Mouse (Mus musculus): Measurements from ENCODE around the gene Zfp786. TPM values are rescaled to one million over a fixed set of nuclear protein-coding genes. Genes with fewer than 3 reads are reported as not detected.
A peak's percentile ranks its signal among the peaks of the same experiment; 100 is the strongest.

Gene Zfp786
- polyA plus RNA-seq, 1 experiment from 2014 or later, result 12.7 TPM

DNA sequence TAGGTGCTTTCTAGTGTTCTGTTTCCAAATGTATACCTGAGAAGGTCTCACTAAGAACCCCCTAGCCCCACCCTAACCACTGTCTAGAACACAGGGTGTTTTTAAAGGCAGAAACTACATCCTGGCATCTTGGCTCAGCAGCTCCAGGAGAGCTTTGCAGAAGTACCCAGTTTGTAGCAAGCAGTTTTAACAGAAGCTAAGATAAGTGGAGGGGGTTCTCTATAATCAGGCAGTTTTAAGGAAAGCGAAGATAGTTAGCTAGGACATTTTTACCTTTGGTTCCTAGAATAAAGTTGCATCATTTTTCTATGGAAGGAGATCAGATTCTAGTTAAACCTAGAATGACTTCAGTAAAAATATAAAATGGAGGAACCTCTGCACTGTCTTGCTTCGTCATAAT is 11.2 kb upstream of the Zfp786 start:
- H3K9ac ChIP-seq, result no peak overlapping the region
- no peak overlapping the region for H3K4me2 ChIP-seq (replicated peaks)
- no peak for ATAC-seq (ENCODE audit: low FRiP score)
- H3K27ac ChIP-seq, result no peak overlapping the region
- no peaks in the 10 kb centered on the region for H3K9me3 ChIP-seq (replicated peaks)
- 97% methylated on average over 2 of the region's 2 CpGs for WGBS
- peaks cover 11% of the 10 kb centered on the region for H3K36me3 ChIP-seq
- no peak overlapping the region for H3K4me3 ChIP-seq
- H3K27me3 ChIP-seq, result no peaks in the 10 kb centered on the region
- peaks cover 3% of the 10 kb centered on the region; the same call in 1 of the 2 replicates for H3K4me1 ChIP-seq

DNA sequence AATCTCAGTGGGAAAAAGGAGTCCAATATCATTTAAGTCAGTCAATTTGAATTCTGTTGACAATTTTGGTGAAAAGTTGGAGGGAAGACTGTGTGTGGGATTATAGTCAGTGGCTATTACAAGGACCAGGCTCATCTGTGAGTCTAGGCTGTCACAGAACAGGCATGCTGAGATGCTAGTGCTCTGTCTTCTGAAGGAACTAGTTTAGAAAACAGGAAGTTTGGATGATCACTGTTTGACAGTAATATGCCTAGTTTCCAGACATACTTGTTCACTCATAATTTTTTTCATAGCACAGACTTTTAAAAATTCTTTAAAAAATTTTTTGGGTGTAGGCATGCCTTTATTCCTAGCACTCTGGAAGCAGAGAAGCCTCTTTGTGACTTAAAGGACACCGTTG is 10.4 kb upstream of the Zfp786 start:
- no peak overlapping the region for H3K9ac ChIP-seq
- no peak overlapping the region for H3K27ac ChIP-seq
- H3K4me2 ChIP-seq (replicated peaks), result no peak overlapping the region
- peaks cover 5% of the 10 kb centered on the region; the same call in 1 of the 2 replicates for H3K4me1 ChIP-seq
- H3K4me3 ChIP-seq, result no peak overlapping the region
- no peak for ATAC-seq (ENCODE audit: low FRiP score)
- peaks cover 6% of the 10 kb centered on the region; the same call in 1 of the 2 replicates for H3K36me3 ChIP-seq
- 94% methylated on average over 1 of the region's 1 CpGs for WGBS
- H3K27me3 ChIP-seq, result no peaks in the 10 kb centered on the region
- no peaks in the 10 kb centered on the region for H3K9me3 ChIP-seq (replicated peaks)

DNA sequence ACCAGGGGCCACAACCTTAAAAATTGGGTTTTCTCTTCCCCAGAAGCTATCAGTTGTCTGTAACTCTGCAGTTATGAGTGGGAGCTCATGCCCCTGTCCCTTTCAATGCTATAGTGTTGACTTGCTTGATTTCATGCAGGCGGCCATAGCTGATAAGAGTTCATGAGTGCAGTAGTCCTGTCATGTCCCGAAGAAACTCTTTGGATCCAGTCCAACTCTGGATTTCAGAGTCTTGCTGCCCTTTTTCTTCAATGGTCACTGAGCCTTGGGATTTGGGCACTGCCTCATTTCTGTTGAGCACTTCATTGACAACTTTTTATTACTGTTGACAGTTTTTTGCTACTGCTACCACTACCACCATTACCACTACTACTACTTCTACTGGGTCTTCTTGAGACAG is 7.0 kb upstream of the Zfp786 start:
- peaks cover 5% of the 10 kb centered on the region; the same call in 1 of the 2 replicates for H3K4me1 ChIP-seq
- H3K4me2 ChIP-seq (replicated peaks), result no peak overlapping the region
- no peak overlapping the region for H3K27ac ChIP-seq
- H3K4me3 ChIP-seq, result no peak overlapping the region
- peaks cover 2% of the 10 kb centered on the region; the same call in 1 of the 2 replicates for H3K36me3 ChIP-seq
- no peaks in the 10 kb centered on the region for H3K9me3 ChIP-seq (replicated peaks)
- no peak overlapping the region for H3K9ac ChIP-seq
- no peak for ATAC-seq (ENCODE audit: low FRiP score)
- no peaks in the 10 kb centered on the region for H3K27me3 ChIP-seq
- WGBS, result 78% methylated on average over 2 of the region's 2 CpGs

DNA sequence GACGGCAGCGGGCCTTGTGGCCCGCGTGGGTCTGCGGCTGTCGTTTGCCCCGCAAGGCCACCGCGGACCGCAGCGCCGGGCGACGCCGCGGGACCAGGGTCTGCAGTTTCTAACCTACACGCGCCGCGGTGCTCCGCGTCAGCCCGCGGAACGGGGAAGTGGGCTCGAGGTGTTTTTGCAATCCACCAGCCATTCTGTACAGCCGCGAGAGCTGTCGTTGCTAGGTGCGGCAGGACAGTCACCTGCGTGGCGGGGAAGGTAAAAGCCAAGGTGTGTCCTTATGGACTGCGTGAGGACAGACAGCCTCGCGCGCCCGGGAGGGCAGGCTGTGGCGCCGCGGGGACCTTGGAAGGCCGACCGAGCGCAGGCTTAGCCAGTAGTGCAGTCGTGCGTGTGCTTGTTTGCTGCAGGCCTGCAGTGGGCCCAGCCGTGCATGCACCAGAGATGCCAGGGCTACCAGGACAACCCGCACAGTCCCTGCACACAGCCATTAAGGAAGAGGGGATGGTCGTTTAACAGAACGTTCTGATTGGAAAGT is 5.4 kb upstream of the Zfp786 start:
- peak overlapping the region; percentile 92 for H3K4me3 ChIP-seq
- H3K36me3 ChIP-seq, result no peaks in the 10 kb centered on the region; the same call in 1 of the 2 replicates
- H3K4me2 ChIP-seq (replicated peaks), result peak overlapping the region; percentile 61
- under 1% methylated on average over 49 of the region's 49 CpGs for WGBS
- no peaks in the 10 kb centered on the region for H3K9me3 ChIP-seq (replicated peaks)
- H3K27ac ChIP-seq, result peak overlapping the region; percentile 96
- H3K4me1 ChIP-seq, result peaks cover 5% of the 10 kb centered on the region; the same call in 1 of the 2 replicates
- peak; percentile 91 for ATAC-seq (ENCODE audit: low FRiP score)
- no peaks in the 10 kb centered on the region for H3K27me3 ChIP-seq
- peak overlapping the region; percentile 91 for H3K9ac ChIP-seq

DNA sequence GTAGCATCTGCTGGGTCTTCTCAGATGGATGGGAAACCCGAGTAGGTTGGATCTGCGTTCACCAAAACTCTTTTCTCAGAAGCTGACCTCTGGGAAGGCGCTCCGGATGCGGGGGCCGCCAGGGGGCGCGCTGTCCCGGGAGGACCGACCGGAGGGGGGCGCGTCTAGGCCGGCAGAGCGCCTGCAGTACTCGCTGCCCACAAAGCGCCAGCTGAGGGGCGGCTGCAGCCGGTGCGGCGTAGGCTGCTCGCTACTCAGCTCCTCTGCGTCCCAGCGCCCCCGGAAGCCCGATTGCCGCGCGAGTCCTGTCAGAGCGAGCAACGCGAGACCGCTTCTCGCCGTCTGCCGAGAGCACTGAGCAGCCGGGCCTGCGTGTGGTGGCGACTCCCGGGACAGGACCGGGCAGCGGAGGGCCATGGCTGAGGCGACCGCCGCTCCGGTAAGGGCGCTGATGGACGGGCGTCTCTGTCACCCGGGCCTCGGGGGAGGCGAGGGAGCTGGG is 4.9 kb upstream of the Zfp786 start, which contains the start of gene Zfp398:
Gene Zfp398 (plus strand): TSS at position 180 of the 502 bp plus-strand sequence.
- no peaks in the 10 kb centered on the region; the same call in 1 of the 2 replicates for H3K36me3 ChIP-seq
- peak within 1 kb of the TSS; percentile 92 for H3K4me3 ChIP-seq
- H3K27me3 ChIP-seq, result no peaks in the 10 kb centered on the region
- peak within 1 kb of the TSS; percentile 91 for H3K9ac ChIP-seq
- peak; percentile 93 for ATAC-seq (ENCODE audit: low FRiP score)
- peak within 1 kb of the TSS; percentile 61 for H3K4me2 ChIP-seq (replicated peaks)
- peaks cover 8% of the 10 kb centered on the region; the same call in 1 of the 2 replicates for H3K4me1 ChIP-seq
- WGBS, result under 1% methylated on average over 44 of the region's 52 CpGs
- peak within 1 kb of the TSS; percentile 96 for H3K27ac ChIP-seq
- no peaks in the 10 kb centered on the region for H3K9me3 ChIP-seq (replicated peaks)

DNA sequence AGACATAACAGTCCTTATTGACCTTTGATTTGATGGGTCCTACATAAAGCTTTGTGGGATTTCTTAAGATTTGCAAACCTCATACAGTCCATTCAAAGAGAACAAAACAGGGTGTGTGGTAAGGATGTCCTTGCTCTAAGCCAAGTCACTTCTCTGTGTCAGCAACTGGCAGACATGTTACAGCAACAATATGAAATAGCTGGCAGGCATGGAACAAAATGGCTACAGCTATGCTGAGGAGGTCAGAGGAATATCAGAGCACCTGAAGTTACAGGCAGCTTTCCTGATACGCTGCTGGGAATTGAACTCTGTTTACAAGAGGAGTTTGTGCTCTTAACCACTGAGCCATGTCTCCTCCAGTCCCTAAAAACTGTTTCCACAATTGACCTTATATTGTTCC is 1.6 kb upstream of the Zfp786 start:
- 100% methylated on average over 1 of the region's 1 CpGs for WGBS
- H3K27ac ChIP-seq, result no peak overlapping the region
- H3K9ac ChIP-seq, result no peak overlapping the region
- no peak overlapping the region for H3K4me3 ChIP-seq
- no peak for ATAC-seq (ENCODE audit: low FRiP score)
- peaks cover 13% of the 10 kb centered on the region; the same call in 1 of the 2 replicates for H3K4me1 ChIP-seq
- no peaks in the 10 kb centered on the region for H3K27me3 ChIP-seq
- H3K4me2 ChIP-seq (replicated peaks), result no peak overlapping the region
- no peaks in the 10 kb centered on the region for H3K9me3 ChIP-seq (replicated peaks)
- H3K36me3 ChIP-seq, result no peaks in the 10 kb centered on the region

DNA sequence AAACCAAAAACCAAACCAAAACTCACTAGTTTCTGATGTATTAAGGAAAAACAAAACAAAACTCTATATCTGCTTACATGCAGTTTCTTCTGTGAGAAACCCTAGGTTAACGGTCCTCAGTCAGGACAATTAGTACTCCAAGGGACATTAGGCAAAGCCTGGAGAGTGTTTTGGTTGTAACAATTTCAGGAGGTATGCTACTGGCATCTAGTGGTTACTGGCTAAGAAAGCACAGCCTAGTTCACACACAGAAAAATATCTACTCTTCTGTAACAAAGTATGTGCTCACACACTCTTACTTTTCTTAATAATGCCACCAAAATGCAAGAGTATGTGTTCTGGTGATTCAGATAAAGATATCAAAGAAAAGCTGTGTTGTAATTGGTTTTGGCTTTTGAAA is 1.7 kb downstream of the Zfp786 start:
- H3K4me2 ChIP-seq (replicated peaks), result peak overlapping the region; percentile 54
- peaks cover 11% of the 10 kb centered on the region for H3K36me3 ChIP-seq
- no peaks in the 10 kb centered on the region for H3K27me3 ChIP-seq
- H3K4me3 ChIP-seq, result peak overlapping the region; percentile 79; the same call in 1 of the 2 replicates
- H3K9ac ChIP-seq, result no peak overlapping the region
- ATAC-seq (ENCODE audit: low FRiP score), result no peak
- H3K4me1 ChIP-seq, result 0 out of 2 replicates have a peak, but pooled peaks cover 8% of the 10 kb centered on the region
- 39% methylated on average over 1 of the region's 1 CpGs for WGBS
- H3K27ac ChIP-seq, result no peak overlapping the region
- no peaks in the 10 kb centered on the region for H3K9me3 ChIP-seq (replicated peaks)

DNA sequence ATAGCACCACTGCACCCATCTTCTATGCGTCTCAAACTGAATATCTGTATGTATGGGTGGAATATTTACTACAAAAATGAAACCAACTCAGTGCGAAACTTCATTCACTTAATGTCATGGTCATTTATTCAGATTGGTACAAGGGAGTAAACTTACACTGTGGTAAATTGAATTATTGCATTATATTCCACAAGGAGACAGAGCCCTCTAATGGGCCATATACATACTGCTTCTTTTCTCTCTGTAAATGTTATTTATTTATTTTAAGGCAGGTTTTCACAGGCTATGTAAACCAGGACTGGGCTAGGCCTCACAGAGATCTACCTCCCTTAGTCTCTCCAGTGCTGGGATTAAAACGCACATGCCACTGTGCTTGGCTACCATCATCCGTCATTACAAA is 3.2 kb downstream of the Zfp786 start:
- 87% methylated on average over 4 of the region's 4 CpGs for WGBS
- ATAC-seq (ENCODE audit: low FRiP score), result no peak
- no peak overlapping the region for H3K27ac ChIP-seq

DNA sequence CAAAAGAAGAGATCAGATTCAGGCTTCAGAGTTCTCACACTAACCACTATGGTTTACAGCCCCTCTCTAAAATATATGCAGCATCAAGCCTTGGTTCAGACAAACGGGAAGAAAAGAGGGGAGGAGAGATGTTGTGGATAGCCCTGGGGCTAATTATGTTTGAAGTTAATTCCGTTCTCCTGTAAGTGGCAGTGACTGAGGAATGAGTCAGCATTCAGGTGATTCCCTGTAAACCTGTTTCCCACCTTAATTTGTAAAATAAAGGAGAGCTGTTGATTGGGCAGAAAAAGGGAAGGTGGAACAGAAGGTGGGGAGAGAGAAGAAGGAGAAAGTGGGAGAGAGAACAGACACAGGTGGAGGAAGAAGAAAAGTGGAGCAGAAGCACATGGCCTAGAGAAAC is 6.4 kb downstream of the Zfp786 start:
- Histone ChIP-seq H3K9me3 (replicated peaks) (no peaks in the 10 kb centered on the region), H3K27me3 (no peaks in the 10 kb centered on the region), H3K4me1 (0 out of 2 replicates have a peak, but pooled peaks cover 4% of the 10 kb centered on the region), H3K4me3 (no peak overlapping the region), H3K27ac (no peak overlapping the region), H3K9ac (no peak overlapping the region), H3K4me2 (replicated peaks) (no peak overlapping the region), H3K36me3 (peaks cover 50% of the 10 kb centered on the region)
- no peak for ATAC-seq (ENCODE audit: low FRiP score)
- WGBS, result 71% methylated on average over 2 of the region's 2 CpGs

More for the DNA sequence above, 3.2 kb downstream of the Zfp786 start:
- Histone ChIP-seq H3K4me3 (no peak overlapping the region), H3K9ac (no peak overlapping the region), H3K36me3 (peaks cover 26% of the 10 kb centered on the region), H3K4me1 (0 out of 2 replicates have a peak, but pooled peaks cover 8% of the 10 kb centered on the region), H3K27me3 (no peaks in the 10 kb centered on the region), H3K9me3 (replicated peaks) (no peaks in the 10 kb centered on the region), H3K4me2 (replicated peaks) (no peak overlapping the region)

DNA sequence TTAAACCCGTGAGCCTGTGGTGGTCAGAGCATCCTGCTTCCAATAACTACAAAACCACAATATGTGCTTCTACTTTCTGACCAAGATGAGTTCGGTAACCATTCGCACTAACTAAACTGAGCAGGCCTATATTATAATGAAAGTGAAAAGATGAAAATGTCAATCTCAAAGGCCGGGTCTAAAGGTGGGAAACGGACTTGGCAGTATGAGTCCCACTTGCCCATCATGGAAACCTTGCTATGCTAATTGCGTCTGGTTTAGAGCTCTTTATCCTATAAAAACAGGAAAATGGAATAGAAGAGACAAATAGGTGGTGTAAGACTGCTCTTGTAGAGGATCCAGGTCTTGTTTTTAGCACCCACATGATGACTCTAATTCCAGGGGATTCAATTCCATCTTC is 8.9 kb downstream of the Zfp786 start:
- Histone ChIP-seq H3K36me3 (peaks cover 64% of the 10 kb centered on the region), H3K27ac (no peak overlapping the region), H3K9me3 (replicated peaks) (no peaks in the 10 kb centered on the region), H3K4me1 (no peaks in the 10 kb centered on the region), H3K9ac (no peak overlapping the region), H3K27me3 (no peaks in the 10 kb centered on the region), H3K4me2 (replicated peaks) (no peak overlapping the region), H3K4me3 (no peak overlapping the region)
- ATAC-seq (ENCODE audit: low FRiP score), result no peak
- whole genome bisulfite sequencing, result 94% methylated on average over 6 of the region's 6 CpGs

DNA sequence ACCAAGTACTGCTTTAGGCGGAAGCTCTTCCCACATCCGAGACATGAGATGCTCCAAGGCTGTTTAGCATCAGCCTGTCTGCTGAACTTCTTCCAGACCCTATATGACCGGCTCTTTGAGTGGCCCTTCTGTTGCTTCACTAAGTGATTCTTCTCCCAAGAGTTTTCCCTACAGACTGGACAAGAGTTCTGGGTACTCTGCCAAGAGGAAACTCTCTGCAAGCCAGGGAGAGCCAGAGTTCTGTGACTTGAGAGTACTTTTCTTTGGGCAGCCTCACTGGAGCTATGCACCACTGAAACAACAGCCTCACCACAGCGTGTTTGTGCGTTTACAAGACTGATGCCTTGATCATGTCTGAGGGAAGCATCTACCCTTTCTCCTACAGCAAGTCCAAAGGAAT is 9.4 kb downstream of the Zfp786 start:
- WGBS, result 97% methylated on average over 5 of the region's 5 CpGs
- Histone ChIP-seq H3K4me1 (no peaks in the 10 kb centered on the region), H3K36me3 (peaks cover 64% of the 10 kb centered on the region), H3K27me3 (no peaks in the 10 kb centered on the region), H3K4me2 (replicated peaks) (no peak overlapping the region), H3K4me3 (no peak overlapping the region), H3K9me3 (replicated peaks) (no peaks in the 10 kb centered on the region), H3K9ac (no peak overlapping the region), H3K27ac (no peak overlapping the region)
- ATAC-seq (ENCODE audit: low FRiP score), result no peak

DNA sequence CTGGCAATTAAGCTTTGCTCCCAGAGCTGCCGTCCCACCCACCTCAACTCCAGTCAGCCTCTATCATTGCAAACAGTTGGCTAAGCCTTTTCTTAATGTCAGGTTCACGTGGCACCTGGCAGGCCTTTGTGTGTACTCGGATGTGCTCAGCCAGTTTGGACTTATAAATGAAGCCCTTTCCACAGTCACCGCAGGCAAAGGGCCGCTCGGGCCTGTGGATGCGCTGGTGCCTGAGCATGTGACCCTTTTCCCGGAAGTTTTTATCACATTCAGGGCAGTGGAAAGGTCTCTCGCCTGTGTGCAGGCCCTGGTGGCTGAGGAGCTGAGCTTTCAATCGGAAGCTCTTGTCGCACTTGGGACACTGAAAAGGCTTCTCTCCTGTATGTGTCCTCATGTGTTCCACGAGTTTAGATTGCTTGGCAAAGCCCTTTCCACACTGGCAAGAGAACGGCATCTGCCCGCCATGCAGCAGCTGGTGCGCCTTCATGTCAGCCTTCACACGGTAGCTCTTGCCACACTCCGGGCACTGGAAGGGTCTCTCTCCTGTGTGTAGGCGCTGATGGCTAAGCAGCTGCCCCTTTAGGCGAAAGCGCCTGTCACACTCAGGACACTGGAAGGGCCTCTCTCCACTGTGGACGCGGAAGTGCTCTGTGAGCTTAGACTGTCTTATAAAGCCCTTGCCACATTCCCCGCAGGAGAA is 10.9 kb downstream of the Zfp786 start:
- Histone ChIP-seq H3K36me3 (peaks cover 59% of the 10 kb centered on the region), H3K9ac (no peak overlapping the region), H3K9me3 (replicated peaks) (no peaks in the 10 kb centered on the region), H3K4me2 (replicated peaks) (no peak overlapping the region), H3K27me3 (no peaks in the 10 kb centered on the region), H3K27ac (no peak overlapping the region), H3K4me3 (no peak overlapping the region), H3K4me1 (no peaks in the 10 kb centered on the region)
- 95% methylated on average over 23 of the region's 23 CpGs for WGBS
- ATAC-seq (ENCODE audit: low FRiP score), result no peak

Measured in hindbrain, embryonic 12.5 days (tissue).